Mouse (Mus musculus): Measurements from ENCODE around the gene Cdc26. TPM values are rescaled to one million over a fixed set of nuclear protein-coding genes. Genes with fewer than 3 reads are reported as not detected.
A peak's percentile ranks its signal among the peaks of the same experiment; 100 is the strongest.

Gene Cdc26
- polyA plus RNA-seq, 1 experiment from 2014 or later, result 93.0 TPM

GRCm38 (mm10) chr4:62418448-62418847, 10.0 kb upstream of the Cdc26 start:
- no peak overlapping the region for H3K4me2 ChIP-seq (ENCODE audit: low read length)
- H3K27me3 ChIP-seq (ENCODE audit: control insufficient read depth, insufficient read depth, low read length), result no peaks in the 10 kb centered on the region
- no peak overlapping the region for H3K4me3 ChIP-seq (ENCODE audit: control insufficient read depth in 1 of 2, insufficient read depth in 1 of 2, low read depth in 1 of 2, low read length in 2 of 2)
- H3K9ac ChIP-seq (ENCODE audit: low read length), result no peak overlapping the region
- no peak overlapping the region for H3K27ac ChIP-seq (replicated peaks in 1 of 2; ENCODE audit: control insufficient read depth in 1 of 2, insufficient read depth in 1 of 2, low read depth in 2 of 2, low read length in 2 of 2)
- peaks cover 100% of the 10 kb centered on the region for H3K36me3 ChIP-seq (ENCODE audit: control insufficient read depth, insufficient read depth, low read length)
- no peaks in the 10 kb centered on the region for H3K9me3 ChIP-seq (ENCODE audit: control insufficient read depth, low read length)
- no peak for ATAC-seq (ENCODE audit: insufficient number of reproducible peaks, insufficient read depth, low FRiP score, low read depth)
- WGBS, result 94% methylated on average over 8 of the region's 8 CpGs
- H3K4me1 ChIP-seq (ENCODE audit: control insufficient read depth in 2 of 2, insufficient read depth in 2 of 2, low read length in 2 of 2), result no peaks in the 10 kb centered on the region

- Histone ChIP-seq H3K4me1 (ENCODE audit: control insufficient read depth in 2 of 2, insufficient read depth in 2 of 2, low read length in 2 of 2) (peaks cover 5 to 17% of the 10 kb centered on the region in 2 experiments), H3K4me3 (ENCODE audit: control insufficient read depth in 1 of 2, insufficient read depth in 1 of 2, low read depth in 1 of 2, low read length in 2 of 2) (no peak overlapping the region), H3K27ac (replicated peaks in 1 of 2; ENCODE audit: control insufficient read depth in 1 of 2, insufficient read depth in 1 of 2, low read depth in 2 of 2, low read length in 2 of 2) (no peak overlapping the region), H3K27me3 (ENCODE audit: control insufficient read depth, insufficient read depth, low read length) (no peaks in the 10 kb centered on the region), H3K36me3 (ENCODE audit: control insufficient read depth, insufficient read depth, low read length) (peaks cover 63% of the 10 kb centered on the region), H3K9me3 (ENCODE audit: control insufficient read depth, low read length) (no peaks in the 10 kb centered on the region), H3K4me2 (ENCODE audit: low read length) (no peak overlapping the region), H3K9ac (ENCODE audit: low read length) (no peak overlapping the region)
- WGBS, result 92% methylated on average over 10 of the region's 10 CpGs
- ATAC-seq (ENCODE audit: insufficient number of reproducible peaks, insufficient read depth, low FRiP score, low read depth), result no peak
These were observed 3.2 kb upstream of the Cdc26 start for GRCm38 (mm10) chr4:62411606-62412005.

DNA sequence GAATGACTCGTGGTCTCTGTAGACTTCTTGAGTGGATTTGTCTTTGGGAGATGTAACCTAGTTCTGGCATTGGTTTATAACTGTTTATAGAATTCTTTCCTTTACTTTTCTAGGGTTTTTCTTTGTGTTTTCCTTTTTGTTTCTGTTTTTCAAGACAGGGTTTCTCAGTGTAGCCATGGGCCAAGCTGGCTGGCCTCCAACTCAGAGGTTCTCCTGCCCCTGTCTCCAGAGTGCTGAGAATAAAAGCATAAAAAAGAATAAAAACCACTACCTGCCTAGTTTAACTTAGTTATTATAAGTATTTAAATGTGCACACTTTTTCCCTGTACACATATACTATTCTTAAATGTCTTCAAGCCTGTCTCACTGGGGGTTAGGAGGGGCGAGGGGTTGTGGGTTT, 1.9 kb upstream of the Cdc26 start:
- H3K4me3 ChIP-seq (ENCODE audit: control insufficient read depth in 1 of 2, insufficient read depth in 1 of 2, low read depth in 1 of 2, low read length in 2 of 2), result peak overlapping the region in 1 of 2 experiments; percentile 81; a peak in 1 of 4 replicates
- no peaks in the 10 kb centered on the region for H3K9me3 ChIP-seq (ENCODE audit: control insufficient read depth, low read length)
- H3K36me3 ChIP-seq (ENCODE audit: control insufficient read depth, insufficient read depth, low read length), result peaks cover 51% of the 10 kb centered on the region
- H3K9ac ChIP-seq (ENCODE audit: low read length), result peak overlapping the region; percentile 21; the same call in 1 of the 2 replicates
- peak overlapping the region; percentile 89 for H3K4me2 ChIP-seq (ENCODE audit: low read length)
- H3K4me1 ChIP-seq (ENCODE audit: control insufficient read depth in 2 of 2, insufficient read depth in 2 of 2, low read length in 2 of 2), result peaks cover 5 to 23% of the 10 kb centered on the region in 2 experiments
- no peak for ATAC-seq (ENCODE audit: insufficient number of reproducible peaks, insufficient read depth, low FRiP score, low read depth)
- 83% methylated on average over 2 of the region's 2 CpGs for WGBS
- H3K27ac ChIP-seq (replicated peaks in 1 of 2; ENCODE audit: control insufficient read depth in 1 of 2, insufficient read depth in 1 of 2, low read depth in 2 of 2, low read length in 2 of 2), result no peak overlapping the region
- no peaks in the 10 kb centered on the region for H3K27me3 ChIP-seq (ENCODE audit: control insufficient read depth, insufficient read depth, low read length)

DNA sequence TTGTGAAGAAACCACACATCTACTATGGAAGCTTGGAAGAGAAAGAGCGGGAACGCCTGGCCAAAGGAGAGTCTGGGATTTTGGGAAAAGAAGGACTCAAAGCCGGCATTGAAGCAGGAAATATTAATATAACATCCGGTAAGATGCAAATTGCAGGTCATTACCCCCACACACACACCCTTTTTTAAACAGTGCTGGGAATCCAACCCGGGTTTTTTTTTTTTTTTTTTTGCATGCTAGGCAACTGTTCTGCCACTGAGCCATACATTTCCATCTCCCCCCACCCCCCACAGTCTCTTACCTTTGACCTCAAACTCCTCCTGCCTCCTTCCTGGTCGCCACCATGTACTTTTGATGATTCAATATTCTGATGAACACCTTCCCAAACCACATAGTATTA, 1.2 kb upstream of the Cdc26 start:
- Histone ChIP-seq H3K9me3 (ENCODE audit: control insufficient read depth, low read length) (no peaks in the 10 kb centered on the region), H3K4me3 (ENCODE audit: control insufficient read depth in 1 of 2, insufficient read depth in 1 of 2, low read depth in 1 of 2, low read length in 2 of 2) (peak overlapping the region; percentile 81 to 95), H3K27ac (replicated peaks in 1 of 2; ENCODE audit: control insufficient read depth in 1 of 2, insufficient read depth in 1 of 2, low read depth in 2 of 2, low read length in 2 of 2) (peak overlapping the region; percentile 87 to 94; a peak in 2 of 4 replicates), H3K27me3 (ENCODE audit: control insufficient read depth, insufficient read depth, low read length) (no peaks in the 10 kb centered on the region), H3K4me1 (ENCODE audit: control insufficient read depth in 2 of 2, insufficient read depth in 2 of 2, low read length in 2 of 2) (peaks cover 5 to 23% of the 10 kb centered on the region in 2 experiments), H3K4me2 (ENCODE audit: low read length) (peak overlapping the region; percentile 89), H3K36me3 (ENCODE audit: control insufficient read depth, insufficient read depth, low read length) (peaks cover 45% of the 10 kb centered on the region), H3K9ac (ENCODE audit: low read length) (peak overlapping the region; percentile 91)
- ATAC-seq (ENCODE audit: insufficient number of reproducible peaks, insufficient read depth, low FRiP score, low read depth), result no peak
- WGBS, result 33% methylated on average over 6 of the region's 6 CpGs

DNA sequence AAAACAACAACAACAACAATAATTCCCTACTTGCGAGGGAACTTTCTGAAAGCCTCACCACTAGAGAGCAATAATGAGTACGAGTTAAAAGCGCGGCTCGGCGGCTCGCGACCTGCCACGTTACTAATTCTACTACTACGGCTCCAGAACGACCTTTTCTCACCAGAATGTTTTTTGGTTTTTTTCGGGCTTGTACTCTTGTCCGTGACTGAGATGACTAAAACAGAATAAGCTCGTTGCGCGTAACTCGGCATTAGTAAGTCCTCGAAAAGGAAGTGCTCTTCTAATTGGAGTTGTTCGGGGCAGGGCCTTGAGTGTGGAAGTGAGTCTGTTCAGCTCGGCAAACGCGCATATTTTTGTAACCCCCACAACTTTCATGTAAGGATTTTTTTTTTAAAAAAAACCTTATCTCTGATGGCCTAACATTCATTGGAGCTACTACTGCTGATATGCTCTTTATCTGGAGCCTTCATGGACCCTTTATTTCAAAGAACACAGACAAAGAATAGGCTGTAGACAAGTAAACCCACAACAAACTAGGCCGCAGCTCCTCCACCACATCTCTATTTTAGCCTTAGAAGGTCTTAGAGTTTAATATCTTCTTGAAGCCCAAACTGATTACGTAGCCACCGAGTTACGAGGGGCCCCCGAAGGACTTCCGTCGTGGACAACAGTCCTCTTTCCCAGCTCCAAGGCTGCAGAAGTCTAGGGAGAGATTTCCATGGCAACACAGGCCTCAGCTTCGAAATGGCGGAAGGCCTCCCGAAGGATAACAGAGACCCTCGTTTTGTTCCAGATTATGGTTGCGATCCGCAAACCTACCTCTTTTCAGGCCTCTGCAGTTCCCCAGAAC, 486 bp downstream of the Cdc26 start:
- H3K4me2 ChIP-seq (ENCODE audit: low read length), result peak overlapping the region; percentile 68
- H3K4me3 ChIP-seq (ENCODE audit: control insufficient read depth in 1 of 2, insufficient read depth in 1 of 2, low read depth in 1 of 2, low read length in 2 of 2), result peak overlapping the region; percentile 81 to 89
- peaks cover 42% of the 10 kb centered on the region for H3K36me3 ChIP-seq (ENCODE audit: control insufficient read depth, insufficient read depth, low read length)
- no peaks in the 10 kb centered on the region for H3K9me3 ChIP-seq (ENCODE audit: control insufficient read depth, low read length)
- H3K27ac ChIP-seq (replicated peaks in 1 of 2; ENCODE audit: control insufficient read depth in 1 of 2, insufficient read depth in 1 of 2, low read depth in 2 of 2, low read length in 2 of 2), result peak overlapping the region; percentile 73 to 92
- H3K27me3 ChIP-seq (ENCODE audit: control insufficient read depth, insufficient read depth, low read length), result no peaks in the 10 kb centered on the region
- peak; percentile 29 for ATAC-seq (ENCODE audit: insufficient number of reproducible peaks, insufficient read depth, low FRiP score, low read depth)
- H3K4me1 ChIP-seq (ENCODE audit: control insufficient read depth in 2 of 2, insufficient read depth in 2 of 2, low read length in 2 of 2), result peaks cover 5 to 23% of the 10 kb centered on the region in 2 experiments
- WGBS, result under 1% methylated on average over 35 of the region's 35 CpGs
- peak overlapping the region; percentile 84 for H3K9ac ChIP-seq (ENCODE audit: low read length)

- Histone ChIP-seq H3K27me3 (ENCODE audit: control insufficient read depth, insufficient read depth, low read length) (no peaks in the 10 kb centered on the region), H3K9me3 (ENCODE audit: control insufficient read depth, low read length) (no peaks in the 10 kb centered on the region), H3K36me3 (ENCODE audit: control insufficient read depth, insufficient read depth, low read length) (peaks cover 42% of the 10 kb centered on the region), H3K4me3 (ENCODE audit: control insufficient read depth in 1 of 2, insufficient read depth in 1 of 2, low read depth in 1 of 2, low read length in 2 of 2) (no peak overlapping the region), H3K4me1 (ENCODE audit: control insufficient read depth in 2 of 2, insufficient read depth in 2 of 2, low read length in 2 of 2) (peaks cover 5 to 23% of the 10 kb centered on the region in 2 experiments), H3K27ac (replicated peaks in 1 of 2; ENCODE audit: control insufficient read depth in 1 of 2, insufficient read depth in 1 of 2, low read depth in 2 of 2, low read length in 2 of 2) (no peak overlapping the region), H3K9ac (ENCODE audit: low read length) (no peak overlapping the region), H3K4me2 (ENCODE audit: low read length) (no peak overlapping the region)
- WGBS, result 87% methylated on average over 4 of the region's 4 CpGs
- no peak for ATAC-seq (ENCODE audit: insufficient number of reproducible peaks, insufficient read depth, low FRiP score, low read depth)
These were observed 2.3 kb downstream of the Cdc26 start for GRCm38 (mm10) chr4:62406133-62406532.

- WGBS, result 87% methylated on average over 3 of the region's 3 CpGs
- peaks cover 89% of the 10 kb centered on the region for H3K36me3 ChIP-seq (ENCODE audit: control insufficient read depth, insufficient read depth, low read length)
- no peak overlapping the region for H3K27ac ChIP-seq (replicated peaks in 1 of 2; ENCODE audit: control insufficient read depth in 1 of 2, insufficient read depth in 1 of 2, low read depth in 2 of 2, low read length in 2 of 2)
- no peak for ATAC-seq (ENCODE audit: insufficient number of reproducible peaks, insufficient read depth, low FRiP score, low read depth)
- no peak overlapping the region for H3K9ac ChIP-seq (ENCODE audit: low read length)
- H3K27me3 ChIP-seq (ENCODE audit: control insufficient read depth, insufficient read depth, low read length), result no peaks in the 10 kb centered on the region
- H3K4me2 ChIP-seq (ENCODE audit: low read length), result no peak overlapping the region
- H3K4me1 ChIP-seq (ENCODE audit: control insufficient read depth in 2 of 2, insufficient read depth in 2 of 2, low read length in 2 of 2), result no peaks in the 10 kb centered on the region
- no peaks in the 10 kb centered on the region for H3K9me3 ChIP-seq (ENCODE audit: control insufficient read depth, low read length)
- no peak overlapping the region for H3K4me3 ChIP-seq (ENCODE audit: control insufficient read depth in 1 of 2, insufficient read depth in 1 of 2, low read depth in 1 of 2, low read length in 2 of 2)
These were observed 9.5 kb downstream of the Cdc26 start for GRCm38 (mm10) chr4:62398956-62399355.

All from heart, embryonic 14.5 days (tissue).